In genomic region chr7:37394965-37395426, GRCm38 (mm10) we compare ENCODE assay signal across 12 mouse cellular contexts.
DNase-seq lines count a peak whose midpoint lies in the region; ATAC-seq and TF ChIP-seq lines count a peak whose summit lies in the region.
"Had no signal": no experiment of that assay in that cellular context is flagged by ENCODE, and none has a peak within 500 bp of the region (broad histone marks: within the 10 kb centered on the region; RNA-seq: fewer than 3 reads in every experiment).

No protein-coding gene starts in this region.

- no peak for TF ChIP-seq POLR2A in cerebellum, adult 2 months (IDR thresholded peaks at IDR 0.05; ENCODE audit: borderline replicate concordance, insufficient read depth, low read length)
- no peak for TF ChIP-seq POLR2A in thymus, adult 2 months (IDR thresholded peaks at IDR 0.05; ENCODE audit: control insufficient read depth, extremely low read depth, insufficient read depth, low read length, poor library complexity)

- CTCF ChIA-PET in Patski (lab: Charles Lee) = no interaction called here

- no peak for TF ChIP-seq EP300 in heart, postnatal 0 days (IDR thresholded peaks at IDR 0.05; ENCODE audit: low read depth)

- no peak for DNase-seq in heart, postnatal 0 days (ENCODE audit: low spot score)
- DNase-seq in heart, adult 8-10 months (ENCODE audit: low spot score) = no peak
- DNase-seq in Patski (ENCODE audit: low read depth, low spot score) = no peak
- peak; percentile 71 to 72 for DNase-seq in cerebellum, adult 2 months
- DNase-seq in lung, postnatal 10 days = peak; percentile 50
- no peak for DNase-seq in frontal cortex, postnatal 14 days (ENCODE audit: low spot score in 2 of 2)
- DNase-seq in thymus, adult 2 months = no peak
- DNase-seq in adrenal gland, adult 8-10 months = no peak
- DNase-seq: kidney, postnatal 4 days; thymus, postnatal 4 days had no signal

- in situ Hi-C loops in Patski (cut with MboI; ENCODE audit: low pct_unique_long_range_greater_than_20kb) = no loop called here

- no peaks in the 10 kb centered on the region for H3K27me3 ChIP-seq in heart, postnatal 0 days (ENCODE audit: control insufficient read depth, insufficient read depth, low read length)
- no peaks in the 10 kb centered on the region for H3K27me3 ChIP-seq in Patski
- H3K27me3 ChIP-seq in cerebellum, adult 2 months (ENCODE audit: control insufficient read depth, insufficient read depth, low read length) = no peaks in the 10 kb centered on the region
- no peaks in the 10 kb centered on the region for H3K27me3 ChIP-seq in thymus, adult 2 months (ENCODE audit: control insufficient read depth, insufficient read depth, low read length)
- H3K27me3 ChIP-seq: CH12.LX had no signal

- no peaks in the 10 kb centered on the region for H3K9me3 ChIP-seq in heart, postnatal 0 days (replicated peaks; ENCODE audit: control insufficient read depth, low read length)

- H3K9ac ChIP-seq in heart, postnatal 0 days (replicated peaks; ENCODE audit: low read depth, low read length) = no peak overlapping the region

- 49% methylated on average over 8 of the region's 8 CpGs for WGBS in heart, postnatal 0 days
- 29% methylated on average over 8 of the region's 8 CpGs for WGBS in cerebellum, adult 2 months
- 82% methylated on average over 8 of the region's 8 CpGs for WGBS in thymus, adult 2 months

- peak; percentile 63 for ATAC-seq in heart, postnatal 0 days (ENCODE audit: insufficient read depth, low read depth)
- peak; percentile 48 for ATAC-seq in Patski

- no peak for TF ChIP-seq CTCF in heart, postnatal 0 days (IDR thresholded peaks at IDR 0.05; ENCODE audit: low read depth)
- no peak for TF ChIP-seq CTCF in Patski (IDR thresholded peaks at IDR 0.05)
- no peak for TF ChIP-seq CTCF in cerebellum, adult 2 months (IDR thresholded peaks at IDR 0.05; ENCODE audit: borderline replicate concordance, insufficient read depth, low read depth, low read length)
- TF ChIP-seq CTCF in thymus, adult 2 months (IDR thresholded peaks at IDR 0.05; ENCODE audit: borderline replicate concordance, control insufficient read depth, extremely low read depth, insufficient read depth, low read length, poor library complexity) = no peak

- no peaks in the 10 kb centered on the region for H3K36me3 ChIP-seq in heart, postnatal 0 days (replicated peaks; ENCODE audit: control insufficient read depth, insufficient read depth, low read length)
- H3K36me3 ChIP-seq in thymus, adult 2 months (ENCODE audit: control insufficient read depth, insufficient read depth, low read length) = no peaks in the 10 kb centered on the region

- POLR2A ChIA-PET in Patski (lab: Charles Lee) = no interaction called here

- H3K4me1 ChIP-seq in heart, postnatal 0 days (ENCODE audit: control insufficient read depth, insufficient read depth) = no peaks in the 10 kb centered on the region
- H3K4me1 ChIP-seq in cerebellum, adult 2 months (ENCODE audit: control insufficient read depth, insufficient read depth, low read length) = peaks cover 38% of the 10 kb centered on the region
- no peaks in the 10 kb centered on the region for H3K4me1 ChIP-seq in thymus, adult 2 months (replicated peaks; ENCODE audit: control insufficient read depth, insufficient read depth, low read length)

- no peak overlapping the region for H3K27ac ChIP-seq in heart, postnatal 0 days (ENCODE audit: low read depth)
- H3K27ac ChIP-seq in cerebellum, adult 2 months (ENCODE audit: insufficient read depth, low read length) = no peak overlapping the region
- no peak overlapping the region for H3K27ac ChIP-seq in thymus, adult 2 months (ENCODE audit: control insufficient read depth, insufficient read depth, low read length)

- no peak overlapping the region for H3K4me2 ChIP-seq in heart, postnatal 0 days (ENCODE audit: low read depth, low read length)

- H3K4me3 ChIP-seq in heart, postnatal 0 days (ENCODE audit: low read depth, low read length) = no peak overlapping the region
- no peak overlapping the region for H3K4me3 ChIP-seq in cerebellum, adult 2 months (replicated peaks; ENCODE audit: insufficient read depth, low read depth, low read length)
- H3K4me3 ChIP-seq in thymus, adult 2 months (ENCODE audit: control insufficient read depth, insufficient read depth, low read length) = no peak overlapping the region
- H3K4me3 ChIP-seq: myocyte had no signal

Comparison
In these comparisons a context has a peak if more than half of its experiments do, and no peak if none do; other contexts are left out.
1. DNase-seq: peak in cerebellum, adult 2 months (2 of 2) and lung, postnatal 10 days (single experiment); none in heart, postnatal 0 days (single experiment), heart, adult 8-10 months (single experiment), Patski (single experiment), frontal cortex, postnatal 14 days (0 of 2), thymus, adult 2 months (single experiment) and adrenal gland, adult 8-10 months (single experiment).